Mouse (Mus musculus): ENCODE measurements around the gene Zfp628.

Zfp628 gene

GRCm38 (mm10) chr7:4940068-4940479 is 25.1 kb downstream of the Zfp628 start:
- no peak for DNase-seq (ENCODE audit: low read depth, low spot score)

- no peak for DNase-seq (ENCODE audit: low read depth, low spot score)
These were observed 27.7 kb downstream of the Zfp628 start for GRCm38 (mm10) chr7:4942673-4943072.

- DNase-seq (ENCODE audit: low read depth, low spot score), result no peak
These were observed 28.3 kb downstream of the Zfp628 start for GRCm38 (mm10) chr7:4943223-4943815.

- no peak for DNase-seq (ENCODE audit: low read depth, low spot score)
These were observed 32.8 kb downstream of the Zfp628 start for GRCm38 (mm10) chr7:4947855-4948254.

GRCm38 (mm10) chr7:4948386-4948785 is 33.4 kb downstream of the Zfp628 start:
- no peak for DNase-seq (ENCODE audit: low read depth, low spot score)

GRCm38 (mm10) chr7:4950561-4951342 is 35.7 kb downstream of the Zfp628 start:
- DNase-seq (ENCODE audit: low read depth, low spot score), result no peak

- DNase-seq (ENCODE audit: low read depth, low spot score), result no peak
These were observed 38.9 kb downstream of the Zfp628 start for GRCm38 (mm10) chr7:4953815-4954445.

- DNase-seq (ENCODE audit: low read depth, low spot score), result no peak
These were observed 42.3 kb downstream of the Zfp628 start for GRCm38 (mm10) chr7:4957361-4957760.

- no peak for DNase-seq (ENCODE audit: low read depth, low spot score)
These were observed 48.5 kb downstream of the Zfp628 start for GRCm38 (mm10) chr7:4963527-4963926.

GRCm38 (mm10) chr7:4964272-4964671 is 49.3 kb downstream of the Zfp628 start, which contains the start of gene Sbk2:
Sbk2 (minus strand) TSS chr7:4964406.
- DNase-seq (ENCODE audit: low read depth, low spot score), result peak; percentile 12

- no peak for DNase-seq (ENCODE audit: low read depth, low spot score)
These were observed 50.0 kb downstream of the Zfp628 start for GRCm38 (mm10) chr7:4964988-4965387.

- DNase-seq (ENCODE audit: low read depth, low spot score), result no peak
These were observed 56.1 kb downstream of the Zfp628 start, which contains the start of gene Sbk3 for GRCm38 (mm10) chr7:4971068-4971467. Sbk3 (minus strand) TSS chr7:4971168.

Measured in brain, embryonic 18.5 days (tissue).